Mouse (Mus musculus) thymus, adult 18-20 months (tissue): ENCODE data around the gene Spata31d1b.
"Not testable (repeated sequence)": the region's sequence is repeated elsewhere in the genome, so short reads cannot be mapped to it uniquely, and the experiment has no call there.

Source experiments
- DNase-seq, 2 experiments: peaks; one replicate each; pipeline ENCODE4 v3.0.0; 2022; ENCODE audit warnings: mixed read lengths in 2 of 2

The Spata31d1b gene

DNA sequence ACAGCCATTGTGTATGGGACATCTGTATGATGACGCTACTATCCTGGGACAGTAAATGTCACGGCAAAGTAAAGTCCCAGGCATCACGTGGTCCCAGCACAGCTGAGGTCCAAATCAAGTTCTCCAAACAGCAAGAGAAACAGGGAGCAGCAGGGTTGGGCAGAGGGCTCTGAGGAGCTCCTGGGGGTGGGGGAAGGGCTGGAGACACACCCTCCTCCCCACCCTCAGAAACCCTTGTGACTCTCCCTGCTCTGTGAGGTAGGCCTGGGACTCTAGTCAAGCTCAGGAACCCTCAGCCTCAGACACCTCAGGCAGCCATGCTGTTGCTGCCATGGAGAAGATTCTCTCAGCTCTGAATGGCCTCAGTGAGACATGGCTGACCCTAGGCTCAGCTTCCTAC, at the start of gene Spata31d1b:
Spata31d1b (plus strand) TSS at position 301 of the 400 bp plus-strand sequence.
- not testable (repeated sequence) for DNase-seq

DNA sequence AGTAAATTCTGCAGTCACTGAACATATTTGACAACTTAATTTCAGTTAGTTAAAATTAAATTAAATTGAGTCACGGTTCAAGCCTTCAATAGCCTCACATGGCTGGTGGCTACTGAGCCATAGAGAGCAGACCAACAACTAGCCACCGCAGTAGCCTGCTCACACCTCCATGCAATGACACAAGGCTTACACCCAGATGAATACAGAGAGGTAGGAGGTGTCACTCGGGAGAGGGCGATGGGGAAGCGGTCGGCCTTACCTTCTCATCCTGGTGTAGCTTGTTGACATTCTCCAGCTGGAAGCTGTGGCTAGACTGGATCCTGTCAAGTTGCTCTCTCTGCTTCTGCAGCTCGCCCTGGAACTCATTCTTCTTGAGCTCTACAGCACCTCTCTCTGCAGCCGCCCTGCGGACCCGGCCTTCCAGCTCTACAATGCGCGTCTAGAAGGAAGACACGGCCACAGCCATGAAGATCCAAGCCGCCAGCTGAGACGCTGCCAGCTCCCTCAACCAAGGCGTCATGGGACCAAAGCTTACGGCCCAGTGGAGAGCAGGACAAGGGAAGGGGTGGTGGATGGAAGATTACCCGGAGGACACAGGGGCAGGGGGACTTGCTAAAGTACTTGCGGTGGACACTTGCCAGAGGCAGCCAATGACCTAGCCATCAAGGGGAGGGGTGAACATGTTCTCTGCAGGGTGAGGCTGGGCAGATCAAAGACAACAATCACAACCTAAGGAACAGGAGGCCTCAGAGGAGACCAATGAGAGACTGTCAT, 48.0 kb upstream of the Spata31d1b start:
- no peak for DNase-seq

DNA sequence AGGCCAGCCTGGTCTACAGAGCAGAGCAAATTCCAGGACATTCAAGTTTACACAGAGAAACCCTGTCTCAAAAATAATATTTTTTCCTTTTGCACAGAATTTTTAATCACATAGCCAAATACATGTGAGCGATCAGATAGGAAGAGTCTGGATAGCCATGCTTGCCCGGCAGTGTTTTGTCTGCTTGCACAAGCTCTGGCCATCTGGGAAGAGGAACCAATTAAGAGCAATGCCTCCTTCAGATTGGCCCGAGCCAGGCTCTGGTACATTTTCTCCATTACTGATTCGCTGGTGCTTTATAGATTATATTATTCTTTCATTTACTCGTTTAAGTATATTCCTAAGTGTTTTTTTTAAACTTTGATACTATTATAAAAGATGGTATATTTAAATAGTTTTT, 44.3 kb upstream of the Spata31d1b start:
- no peak for DNase-seq

DNA sequence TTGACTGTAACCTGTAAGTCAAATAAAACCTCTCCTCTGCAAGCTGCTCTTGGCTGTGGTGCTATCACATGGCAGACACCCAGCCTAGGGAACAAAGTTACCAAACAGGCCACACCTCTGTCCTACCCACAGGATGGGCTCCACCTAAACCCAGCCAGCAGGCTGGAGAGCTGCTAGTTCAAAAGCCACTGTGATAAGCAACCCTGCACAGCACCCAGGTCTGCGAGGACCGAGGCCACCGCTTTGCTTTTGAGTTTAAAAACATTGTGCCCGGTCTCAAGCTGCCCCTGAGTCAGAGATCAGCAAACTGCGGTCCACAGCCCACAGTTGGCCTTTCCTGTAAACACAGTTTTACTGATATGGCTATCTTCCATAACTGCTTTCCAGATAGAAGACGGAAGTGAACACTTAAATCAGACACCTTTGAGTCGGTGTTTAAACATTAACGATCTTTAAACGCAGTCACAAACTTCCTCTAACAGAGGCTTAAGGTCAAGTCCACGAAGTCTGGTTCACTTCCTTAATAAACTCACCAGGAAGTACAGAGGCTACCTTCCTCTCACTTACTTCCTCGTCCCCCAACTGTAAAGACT, 43.5 kb upstream of the Spata31d1b start:
- peak in 1 of 2 experiments; percentile 24 for DNase-seq

DNA sequence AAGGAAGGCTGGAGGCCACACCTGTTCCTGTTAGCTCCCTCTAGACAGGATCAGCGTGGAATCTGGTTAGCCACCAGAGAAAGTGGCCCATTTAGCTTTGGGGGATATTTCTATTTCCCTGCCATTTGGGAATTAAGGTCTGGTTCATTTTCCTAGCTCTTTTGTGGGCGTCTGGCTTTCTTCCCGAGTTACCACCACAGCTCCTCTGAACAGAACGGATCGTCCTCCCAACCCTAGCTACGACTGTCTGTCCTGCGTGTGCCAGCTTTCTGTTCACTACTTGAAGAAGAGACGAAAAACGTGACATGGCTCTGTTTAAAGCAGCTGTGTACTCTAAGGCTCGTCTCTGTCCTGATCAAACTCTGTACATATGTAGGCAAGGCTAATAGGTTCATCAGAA, 42.1 kb upstream of the Spata31d1b start:
- DNase-seq: no peak

DNA sequence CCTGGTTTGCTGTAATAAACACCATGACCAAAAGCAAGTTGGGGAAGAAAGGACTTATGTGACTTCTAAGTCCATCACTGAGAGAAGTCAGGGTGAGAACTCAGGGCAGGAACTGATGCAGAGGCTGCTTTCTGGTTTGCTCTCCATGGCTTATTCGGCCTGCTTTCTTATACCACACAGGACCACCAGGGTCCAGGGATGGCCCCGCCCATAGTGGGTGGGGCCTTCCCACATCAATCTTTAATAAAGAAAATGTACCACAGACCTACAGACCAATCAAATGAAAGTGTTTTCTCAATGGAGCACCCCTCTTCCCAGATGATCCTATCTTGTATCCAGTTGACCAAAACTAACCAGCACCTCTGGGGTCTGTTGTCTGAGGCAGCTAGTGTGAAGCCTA, 40.6 kb upstream of the Spata31d1b start:
- no peak for DNase-seq

DNA sequence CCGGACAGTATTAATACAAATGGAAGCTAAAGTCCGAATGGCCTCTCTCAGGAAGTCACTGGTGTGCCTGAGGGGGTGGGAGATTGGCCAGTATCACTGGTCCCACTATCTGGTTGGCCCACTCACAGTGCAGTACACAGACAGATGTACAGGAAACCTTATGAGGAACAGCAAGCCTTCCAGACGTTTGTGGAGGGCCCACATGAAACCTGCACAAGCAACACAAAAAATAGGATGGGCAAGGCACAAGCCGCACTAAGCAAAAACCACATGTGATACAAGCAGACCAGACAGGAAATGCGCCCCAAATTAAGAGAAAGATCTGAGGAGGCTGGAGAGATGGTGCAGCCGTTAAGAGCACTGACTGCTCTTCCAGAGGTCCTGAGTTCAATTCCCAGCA, 39.8 kb upstream of the Spata31d1b start:
- no peak for DNase-seq

DNA sequence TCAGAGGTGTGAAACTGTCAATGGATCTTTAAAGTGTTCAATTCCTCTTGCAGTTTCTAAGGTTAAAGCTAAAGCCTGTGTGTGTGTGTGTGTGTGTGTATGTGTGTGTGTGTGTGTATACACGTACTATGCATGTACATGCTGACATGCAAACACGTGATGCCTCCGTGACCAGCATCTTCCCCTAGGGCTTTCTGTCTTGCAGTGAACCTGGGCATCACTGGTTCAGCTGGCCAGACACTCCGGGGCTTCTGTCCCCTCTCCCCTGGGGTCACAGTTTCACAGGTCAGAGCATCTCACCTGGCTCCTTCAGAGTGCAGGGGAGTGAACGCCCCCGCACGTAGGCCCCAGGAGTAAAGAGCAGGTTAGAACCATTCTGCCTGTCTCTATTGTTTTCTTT, 38.5 kb upstream of the Spata31d1b start:
- DNase-seq: no peak

DNA sequence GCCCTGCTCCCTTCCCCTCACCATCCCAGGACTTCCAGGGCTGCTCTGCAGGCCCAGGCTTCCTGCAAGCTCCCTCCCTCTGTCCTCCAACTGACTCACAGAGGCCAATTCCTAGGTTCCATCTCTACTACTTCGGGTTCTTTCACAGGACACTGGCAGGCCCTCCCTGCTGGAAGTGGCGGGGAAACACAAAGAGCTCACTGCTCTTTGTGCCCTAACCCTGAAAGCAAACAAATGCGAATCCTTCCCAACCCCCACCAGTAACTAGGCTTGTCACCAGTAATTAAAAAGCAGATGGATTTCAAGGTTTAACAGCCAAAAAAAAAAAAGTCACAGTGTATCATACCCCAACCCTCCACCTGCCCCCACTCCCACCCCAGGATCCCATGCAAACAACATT, 37.9 kb upstream of the Spata31d1b start:
- DNase-seq: no peak

DNA sequence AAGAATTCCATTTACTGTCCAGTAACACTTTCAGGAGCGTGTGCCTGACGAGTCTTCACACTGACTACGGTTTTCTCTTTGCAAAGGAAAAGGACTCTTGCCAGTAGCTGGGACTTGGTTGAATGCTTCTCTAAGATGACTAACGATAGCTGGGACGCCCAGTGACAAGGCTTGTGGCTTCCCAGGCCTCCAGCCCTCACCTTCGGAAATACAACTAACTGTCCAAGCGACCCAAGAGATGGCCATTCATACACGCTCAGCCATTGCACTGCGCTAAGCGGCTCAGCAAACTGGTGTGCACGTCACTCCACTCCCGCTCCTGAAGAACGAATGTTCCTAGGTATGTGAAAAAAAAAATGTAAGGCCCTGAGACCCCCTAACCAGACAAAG, 37.3 kb upstream of the Spata31d1b start:
- DNase-seq: no peak

DNA sequence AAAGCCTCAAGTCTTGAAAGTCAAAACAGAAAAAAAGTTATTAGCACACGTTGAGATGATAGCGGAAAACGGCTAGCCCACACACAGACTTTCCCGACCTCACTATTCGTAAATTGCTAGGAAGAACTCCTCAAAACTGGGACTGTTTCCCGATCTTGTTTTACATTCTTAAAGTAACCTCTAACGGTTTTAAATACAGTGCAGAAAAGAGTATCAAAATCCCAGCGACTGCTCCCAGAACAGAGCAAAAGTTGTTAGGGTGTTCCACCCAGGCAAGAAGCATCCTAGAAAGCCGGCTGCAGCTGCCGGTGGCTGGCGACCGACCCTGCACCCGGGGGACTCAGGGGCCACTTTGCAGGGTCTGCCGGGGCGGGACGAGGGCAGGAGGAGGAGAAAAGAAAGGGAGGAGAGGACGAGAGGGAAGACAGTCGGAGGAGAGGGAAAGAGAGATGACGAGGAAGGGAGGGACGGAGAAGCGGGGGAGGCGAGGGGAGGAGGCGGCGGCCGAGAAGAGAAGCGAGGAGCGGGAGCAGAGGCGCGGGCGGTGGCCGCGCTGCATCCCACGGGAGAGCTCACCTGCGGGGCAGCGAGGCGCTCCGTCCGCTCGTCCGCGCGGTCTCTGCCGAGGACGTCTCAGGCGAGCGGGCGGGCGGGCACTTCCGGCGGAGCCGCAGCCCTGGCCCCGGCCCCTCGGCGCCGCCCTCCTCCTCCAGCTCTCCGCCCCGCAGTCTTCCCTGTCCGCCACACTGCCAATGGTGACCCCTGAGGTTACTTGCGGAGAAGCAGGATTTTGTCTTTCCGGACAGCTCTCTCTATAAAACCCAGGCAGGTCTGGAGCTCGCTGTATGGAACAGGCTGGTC, 36.7 kb upstream of the Spata31d1b start, which contains the start of gene Golm1:
Golm1 (minus strand) TSS at position 661 of the 861 bp plus-strand sequence.
- peak in 1 of 2 experiments; percentile 9 for DNase-seq

DNA sequence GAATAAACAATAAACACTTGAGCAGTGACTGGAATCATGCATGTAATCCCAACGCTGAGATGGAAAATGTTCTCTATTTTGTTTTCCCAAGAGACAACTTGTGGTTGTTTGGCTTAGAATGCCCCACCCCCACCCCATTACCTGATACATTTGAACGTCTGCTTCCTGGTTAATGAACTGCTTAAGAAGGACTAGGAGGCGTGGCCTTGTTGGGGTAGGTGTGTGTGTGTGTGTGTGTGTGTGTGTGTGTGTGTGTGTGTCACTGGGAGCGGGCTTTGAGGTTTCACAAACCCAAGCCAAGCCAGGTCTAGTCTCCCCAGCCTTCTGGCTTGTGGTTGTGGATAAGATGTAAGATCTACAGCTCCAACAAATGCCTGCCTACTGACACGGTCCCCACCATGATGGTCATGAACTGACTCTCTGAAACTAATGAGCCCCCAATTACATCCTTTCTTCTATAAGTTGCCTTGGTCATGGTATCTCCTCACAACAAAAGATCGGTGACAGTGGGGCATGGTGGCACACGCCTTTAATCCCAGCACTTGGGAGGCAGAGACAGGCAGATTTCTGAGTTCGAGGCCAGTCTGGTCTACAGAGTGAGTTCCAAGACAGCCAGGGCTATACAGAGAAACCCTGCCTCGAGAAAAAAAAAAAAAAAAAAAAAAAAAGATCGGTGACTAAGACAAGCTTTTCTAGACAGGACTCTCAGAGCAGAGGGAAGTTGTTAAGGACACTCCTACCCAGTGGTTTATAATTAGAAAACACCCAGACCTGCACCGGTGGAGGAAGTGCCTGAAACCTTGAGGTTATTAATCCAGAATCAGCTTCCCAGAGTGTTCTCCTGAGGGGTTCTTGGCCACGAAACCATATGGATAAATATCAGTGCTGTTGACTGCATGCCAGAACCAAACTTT, 35.5 kb upstream of the Spata31d1b start:
- DNase-seq: no peak

DNA sequence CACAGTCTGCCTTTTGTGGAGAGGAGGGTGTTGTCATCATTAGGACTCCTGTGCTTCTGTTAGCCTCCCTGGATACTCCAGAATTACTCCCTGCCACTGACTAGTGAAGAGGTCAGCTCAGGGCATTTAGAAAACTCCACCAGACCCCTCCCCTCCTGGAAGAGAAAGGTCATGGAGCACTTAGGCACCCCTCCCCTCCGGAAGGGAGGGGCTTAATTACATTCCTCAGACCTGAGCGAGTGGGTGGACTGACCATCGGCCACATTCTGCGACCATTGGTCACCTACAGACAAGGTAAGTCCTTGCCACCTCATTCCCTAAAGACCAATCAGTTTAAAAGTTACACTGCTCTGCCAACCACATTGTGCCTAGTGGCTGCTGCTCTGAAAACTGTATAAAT, 32.8 kb upstream of the Spata31d1b start:
- DNase-seq: no peak

DNA sequence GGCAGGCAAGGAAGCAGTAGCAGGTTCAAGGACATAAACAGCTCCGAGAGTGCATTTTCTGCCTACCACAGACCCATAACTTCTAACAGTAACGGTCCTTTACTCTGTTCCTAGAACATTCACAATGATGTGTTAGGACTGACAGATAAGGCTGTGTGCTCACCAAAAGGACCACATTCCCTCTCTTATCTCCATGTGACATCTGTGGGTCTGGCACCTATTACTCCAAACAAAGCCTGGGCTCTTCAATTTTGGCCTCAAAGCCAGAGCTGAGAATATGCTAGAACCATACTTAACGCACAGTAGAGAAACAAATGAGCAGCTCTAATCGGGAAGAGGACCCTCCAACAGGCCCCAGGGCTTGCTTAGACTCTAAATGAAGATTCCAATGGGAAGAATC, 32.2 kb upstream of the Spata31d1b start:
- DNase-seq: no peak

DNA sequence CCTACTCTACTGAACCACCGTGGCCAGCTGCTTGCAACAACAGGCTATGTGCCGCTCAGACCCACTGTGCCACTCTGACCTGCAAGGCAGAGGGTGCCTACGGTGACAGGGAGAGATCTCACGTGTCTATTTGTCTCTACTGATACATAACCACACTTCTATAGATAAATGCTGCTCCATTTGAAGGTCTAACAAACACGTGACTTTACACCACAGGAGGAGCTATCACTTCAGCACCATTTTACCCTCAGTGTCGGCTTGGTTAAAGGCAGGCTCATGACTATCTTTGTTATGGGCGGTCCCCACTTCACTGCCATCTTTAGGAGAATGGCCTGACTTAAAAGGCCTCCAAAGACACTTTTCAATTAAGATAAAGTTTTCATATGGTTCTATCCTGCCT, 29.5 kb upstream of the Spata31d1b start:
- DNase-seq: no peak

DNA sequence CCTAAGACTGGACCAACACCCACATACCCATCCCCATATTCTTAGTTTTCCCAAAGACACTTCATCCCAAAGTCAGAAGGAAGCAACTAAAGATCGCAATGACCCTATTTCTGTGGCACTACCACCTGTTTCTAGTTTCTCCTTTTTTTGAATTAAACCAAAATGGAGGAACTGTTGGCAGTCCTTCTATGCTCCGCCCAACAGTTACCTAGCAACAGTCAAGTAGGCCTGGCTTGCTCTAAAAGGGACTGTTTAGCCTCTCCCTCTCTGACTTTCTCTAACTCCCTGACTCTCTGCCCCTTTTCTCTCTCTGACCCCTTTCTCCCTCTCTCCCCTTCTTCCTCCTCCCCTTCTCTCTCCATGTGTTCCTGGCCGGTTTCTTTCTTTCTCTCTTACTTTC, 26.8 kb upstream of the Spata31d1b start:
- DNase-seq: no peak

DNA sequence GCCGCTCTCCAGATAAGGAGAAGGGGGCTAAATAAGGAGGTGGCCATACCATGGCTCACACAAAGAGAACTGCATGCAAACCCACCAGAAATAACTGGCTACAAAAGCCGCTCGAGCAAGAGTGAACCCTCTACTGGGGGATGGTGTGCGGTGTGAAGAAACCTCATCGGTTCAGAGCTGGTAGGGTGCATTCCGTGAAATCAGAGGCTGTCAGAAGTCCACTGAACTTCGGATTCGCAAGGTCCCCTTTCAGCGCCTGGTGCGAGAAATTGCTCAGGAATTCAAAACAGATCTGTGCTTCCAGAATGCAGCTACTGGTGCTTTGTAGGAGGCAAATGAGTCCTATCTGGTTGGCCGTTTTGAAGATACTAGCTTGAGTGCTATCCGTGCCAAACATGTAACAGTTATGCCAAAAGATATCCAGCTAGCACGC, 23.7 kb upstream of the Spata31d1b start:
- no peak for DNase-seq

DNA sequence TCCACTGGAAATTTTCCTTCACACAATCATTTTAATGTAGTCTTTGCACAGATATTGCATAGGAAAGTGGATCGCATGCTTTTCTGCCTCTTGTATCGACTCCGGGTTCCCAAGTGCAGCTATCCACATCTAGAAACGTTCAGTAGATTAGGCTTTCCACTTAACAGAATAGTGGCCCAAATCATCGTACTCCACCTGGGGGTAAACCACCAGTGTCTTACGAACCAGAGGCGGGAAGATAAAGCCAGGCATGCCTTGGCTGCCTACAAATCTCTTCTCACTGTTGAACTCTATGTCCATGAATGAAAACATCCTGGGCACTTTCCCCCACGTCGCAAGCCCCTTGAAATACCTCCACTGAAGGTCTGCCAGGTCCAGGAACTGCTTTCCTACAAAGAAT, 22.8 kb upstream of the Spata31d1b start:
- no peak for DNase-seq

DNA sequence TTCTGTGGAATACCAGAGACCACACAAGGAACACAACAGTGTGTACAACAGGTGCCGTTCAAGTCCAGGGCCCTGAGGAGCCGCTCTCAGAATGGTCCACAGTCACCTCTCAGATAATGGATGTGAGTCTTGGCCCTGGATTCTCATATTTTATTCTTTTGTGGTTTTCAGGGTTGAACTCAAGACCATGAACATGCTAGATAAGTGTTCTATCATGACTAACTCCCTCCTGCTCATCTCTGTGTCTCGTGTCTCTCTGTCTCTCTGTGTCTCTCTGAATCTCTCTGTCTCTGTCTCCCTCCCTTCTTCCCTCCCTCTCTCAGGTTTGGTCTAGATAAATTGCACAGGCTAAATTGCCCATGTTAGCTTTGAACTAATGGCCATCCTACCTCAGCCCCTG, 22.2 kb upstream of the Spata31d1b start:
- DNase-seq: no peak

DNA sequence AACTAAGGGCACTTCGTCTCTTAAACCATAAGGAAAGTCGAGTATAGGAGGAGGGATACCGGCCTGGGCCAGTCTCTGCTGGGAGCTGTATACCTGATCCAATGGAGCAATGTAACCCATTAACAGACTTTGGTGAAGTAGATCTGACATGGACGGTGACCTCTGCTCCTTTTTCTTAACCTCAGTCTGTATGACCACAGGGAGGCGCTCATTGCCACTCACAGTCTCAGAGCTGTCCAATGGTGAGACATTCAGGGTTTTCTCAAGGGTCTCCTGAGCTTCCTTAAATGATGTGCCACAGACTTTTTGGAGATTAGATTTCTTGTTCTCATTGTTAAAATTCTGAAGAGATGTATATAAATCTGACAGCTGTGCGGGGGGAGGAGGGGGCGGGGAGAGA, 21.5 kb upstream of the Spata31d1b start:
- DNase-seq: no peak

DNA sequence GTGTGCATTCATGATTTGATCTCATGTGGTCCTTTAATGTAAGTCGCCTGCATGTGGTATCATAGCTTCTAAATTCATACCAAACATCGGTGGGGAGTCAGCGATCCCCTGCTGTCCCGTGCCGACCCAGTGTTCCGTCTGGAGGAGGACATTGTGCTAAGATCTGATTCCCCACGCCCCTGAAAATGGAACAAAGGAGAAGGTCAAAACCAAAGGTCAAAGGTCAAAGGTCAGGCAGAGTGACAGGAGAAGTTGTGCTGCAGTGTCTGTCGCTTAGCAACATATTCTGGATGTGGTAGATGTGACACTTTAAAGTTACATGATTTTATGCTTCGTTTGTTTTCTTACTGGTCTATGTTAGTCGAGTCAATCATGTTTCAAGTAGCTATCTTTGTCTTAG, 20.6 kb upstream of the Spata31d1b start:
- DNase-seq: no peak

DNA sequence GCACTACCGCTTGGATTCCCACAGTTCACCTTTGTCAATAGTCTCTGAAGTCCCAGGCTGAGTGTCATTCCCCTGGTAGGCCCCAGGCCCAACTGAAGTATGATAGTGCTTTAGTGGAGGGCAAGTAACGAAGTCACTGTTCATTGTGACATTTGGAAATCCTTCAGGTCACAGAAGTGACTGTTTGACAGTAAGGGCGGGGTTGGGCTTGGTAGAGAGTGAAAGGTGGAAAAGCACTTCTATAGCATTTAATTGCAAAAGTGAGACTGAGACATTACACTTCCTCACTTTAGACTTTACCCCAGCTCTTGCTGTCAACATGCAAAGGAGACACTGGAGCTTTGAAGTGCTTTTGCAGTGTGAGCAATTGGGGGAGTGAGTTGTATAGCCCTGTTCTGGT, 18.1 kb upstream of the Spata31d1b start, which contains the start of gene 4921517D22Rik:
4921517D22Rik (minus strand) TSS at position 101 of the 400 bp plus-strand sequence.
- DNase-seq: no peak
